Mouse (Mus musculus) WW6 (cell line): Measurements from ENCODE around the gene Cfap43.

Source experiments
- DNase-seq: peaks from one replicate; pipeline ENCODE4 v3.0.0-alpha.2; 2013; ENCODE audit warnings: low read depth, low spot score

The Cfap43 gene

GRCm38 (mm10) chr19:47914191-47914590 lies 4.9 kb downstream of the Cfap43 start:
- DNase-seq, result no peak

- no peak for DNase-seq
Measured at GRCm38 (mm10) chr19:47913344-47913743, 5.7 kb downstream of the Cfap43 start.

- DNase-seq, result no peak
Measured at GRCm38 (mm10) chr19:47910751-47911150, 8.3 kb downstream of the Cfap43 start.

- no peak for DNase-seq
Measured at GRCm38 (mm10) chr19:47910117-47910618, 8.9 kb downstream of the Cfap43 start.

- no peak for DNase-seq
Measured at GRCm38 (mm10) chr19:47909387-47910116, 9.5 kb downstream of the Cfap43 start.

- DNase-seq, result no peak
Measured at GRCm38 (mm10) chr19:47908961-47909371, 10.1 kb downstream of the Cfap43 start.

- DNase-seq, result no peak
Measured at GRCm38 (mm10) chr19:47907596-47907995, 11.5 kb downstream of the Cfap43 start.

- DNase-seq, result no peak
Measured at GRCm38 (mm10) chr19:47905603-47906002, 13.5 kb downstream of the Cfap43 start.

- DNase-seq, result no peak
Measured at GRCm38 (mm10) chr19:47905081-47905480, 14.0 kb downstream of the Cfap43 start.

GRCm38 (mm10) chr19:47903679-47904078 lies 15.4 kb downstream of the Cfap43 start:
- DNase-seq, result no peak

GRCm38 (mm10) chr19:47902316-47903201 lies 16.5 kb downstream of the Cfap43 start:
- no peak for DNase-seq

- no peak for DNase-seq
Measured at GRCm38 (mm10) chr19:47900558-47900957, 18.5 kb downstream of the Cfap43 start.

- DNase-seq, result no peak
Measured at GRCm38 (mm10) chr19:47900012-47900411, 19.1 kb downstream of the Cfap43 start.

- DNase-seq, result no peak
Measured at GRCm38 (mm10) chr19:47898472-47899079, 20.5 kb downstream of the Cfap43 start.

- DNase-seq, result no peak
Measured at GRCm38 (mm10) chr19:47893092-47893491, 26.0 kb downstream of the Cfap43 start.

GRCm38 (mm10) chr19:47891562-47892312 lies 27.4 kb downstream of the Cfap43 start:
- no peak for DNase-seq

- no peak for DNase-seq
Measured at GRCm38 (mm10) chr19:47890489-47891130, 28.5 kb downstream of the Cfap43 start.

GRCm38 (mm10) chr19:47888037-47888436 lies 31.1 kb downstream of the Cfap43 start:
- no peak for DNase-seq

- DNase-seq, result no peak
Measured at GRCm38 (mm10) chr19:47887417-47887816, 31.7 kb downstream of the Cfap43 start.

- no peak for DNase-seq
Measured at GRCm38 (mm10) chr19:47886617-47887016, 32.5 kb downstream of the Cfap43 start.

GRCm38 (mm10) chr19:47885886-47886285 lies 33.2 kb downstream of the Cfap43 start:
- no peak for DNase-seq
